Mouse (Mus musculus): ENCODE results near the gene Ubxn6.

The Ubxn6 gene

DNA sequence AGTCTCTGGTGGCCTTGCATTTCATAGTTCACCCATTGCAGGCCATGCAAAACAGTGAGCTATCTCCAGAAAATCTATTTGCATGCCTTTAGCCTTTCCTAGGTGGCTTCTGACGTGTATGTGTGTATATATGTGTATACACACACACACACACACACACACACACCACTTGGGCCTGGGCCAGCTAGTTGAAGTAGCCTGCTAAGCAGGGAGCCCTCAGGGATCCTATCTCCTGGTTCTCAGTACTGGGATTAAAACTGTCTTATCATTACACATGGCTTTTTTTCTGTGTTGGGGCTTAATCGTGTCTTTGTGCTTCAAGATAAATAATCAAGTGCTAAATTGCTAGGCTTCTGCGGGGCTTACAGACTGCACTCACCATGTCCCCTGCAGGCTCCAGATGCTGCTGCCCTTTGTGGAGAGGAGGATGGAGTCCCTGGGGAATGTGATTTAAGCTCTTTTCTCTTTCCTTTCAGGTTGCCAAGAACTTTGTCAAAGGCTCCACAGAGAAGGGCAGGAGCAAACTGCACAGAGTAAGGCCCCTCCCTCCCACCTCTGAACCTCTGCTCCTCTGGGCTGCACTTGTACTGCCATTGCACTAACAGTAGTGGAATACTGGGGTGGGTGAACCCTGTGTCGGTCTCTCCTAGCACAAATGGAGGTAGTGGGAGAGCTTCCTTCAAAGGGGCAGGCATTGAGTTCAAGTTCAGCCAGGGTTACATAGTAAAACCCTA lies 18.7 kb downstream of the Ubxn6 start:
- DNase-seq (ENCODE audit: low spot score), result no peak

DNA sequence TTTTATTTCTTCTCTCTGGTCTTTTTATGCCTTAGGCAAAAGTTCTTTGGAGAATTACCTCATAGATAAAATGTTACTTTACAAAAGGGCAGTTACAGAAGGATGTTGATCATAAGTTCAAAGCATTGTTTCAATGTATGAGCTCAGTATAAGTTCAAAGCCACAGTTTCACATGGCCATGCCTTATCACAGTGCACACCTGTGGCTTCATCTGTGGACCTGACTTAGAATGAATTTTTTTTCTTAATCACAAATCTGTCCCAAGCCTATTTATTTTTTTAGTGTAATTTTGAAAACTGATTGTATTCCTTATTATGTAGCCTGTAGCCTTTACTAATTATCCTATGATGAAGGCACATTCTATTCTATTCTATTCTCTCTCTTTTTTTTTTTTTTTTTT lies 19.9 kb downstream of the Ubxn6 start:
- no peak for DNase-seq (ENCODE audit: low spot score)

DNA sequence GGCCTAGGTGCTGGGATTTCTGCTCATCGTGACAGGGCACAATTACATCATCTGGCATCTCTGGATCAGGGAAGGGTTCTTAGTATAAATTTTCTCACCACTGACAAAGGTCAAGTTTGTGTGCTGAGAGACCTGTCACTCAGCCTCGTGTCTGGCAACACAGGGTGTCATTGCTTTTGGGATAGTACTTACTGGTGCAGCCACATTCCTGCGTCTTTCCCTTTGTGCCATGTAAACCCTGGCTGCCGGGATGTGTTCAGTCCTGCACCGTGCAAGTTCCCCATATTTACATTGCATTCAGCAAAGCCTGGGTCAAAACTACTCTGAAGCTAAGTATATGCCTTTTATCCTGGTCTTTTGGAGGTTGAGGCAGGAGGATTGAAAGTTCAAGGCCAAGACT lies 23.5 kb downstream of the Ubxn6 start:
- DNase-seq (ENCODE audit: low spot score), result no peak

DNA sequence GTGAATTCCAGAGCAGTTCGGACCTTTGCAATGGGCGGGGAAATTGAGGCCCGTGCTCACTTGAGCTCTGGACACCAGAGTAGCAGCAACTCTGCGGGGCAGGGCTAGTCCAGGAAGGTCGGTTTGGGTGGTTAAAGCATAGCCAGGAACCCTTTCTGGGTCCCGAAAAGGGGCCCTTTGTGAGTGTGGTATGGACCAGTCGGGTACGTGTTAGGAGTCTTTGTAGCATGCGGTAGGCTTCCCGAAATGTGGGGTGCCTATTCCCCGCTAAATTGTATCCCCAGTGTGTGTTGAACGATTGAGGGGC lies 34.0 kb downstream of the Ubxn6 start:
- DNase-seq (ENCODE audit: low spot score), result no peak

DNA sequence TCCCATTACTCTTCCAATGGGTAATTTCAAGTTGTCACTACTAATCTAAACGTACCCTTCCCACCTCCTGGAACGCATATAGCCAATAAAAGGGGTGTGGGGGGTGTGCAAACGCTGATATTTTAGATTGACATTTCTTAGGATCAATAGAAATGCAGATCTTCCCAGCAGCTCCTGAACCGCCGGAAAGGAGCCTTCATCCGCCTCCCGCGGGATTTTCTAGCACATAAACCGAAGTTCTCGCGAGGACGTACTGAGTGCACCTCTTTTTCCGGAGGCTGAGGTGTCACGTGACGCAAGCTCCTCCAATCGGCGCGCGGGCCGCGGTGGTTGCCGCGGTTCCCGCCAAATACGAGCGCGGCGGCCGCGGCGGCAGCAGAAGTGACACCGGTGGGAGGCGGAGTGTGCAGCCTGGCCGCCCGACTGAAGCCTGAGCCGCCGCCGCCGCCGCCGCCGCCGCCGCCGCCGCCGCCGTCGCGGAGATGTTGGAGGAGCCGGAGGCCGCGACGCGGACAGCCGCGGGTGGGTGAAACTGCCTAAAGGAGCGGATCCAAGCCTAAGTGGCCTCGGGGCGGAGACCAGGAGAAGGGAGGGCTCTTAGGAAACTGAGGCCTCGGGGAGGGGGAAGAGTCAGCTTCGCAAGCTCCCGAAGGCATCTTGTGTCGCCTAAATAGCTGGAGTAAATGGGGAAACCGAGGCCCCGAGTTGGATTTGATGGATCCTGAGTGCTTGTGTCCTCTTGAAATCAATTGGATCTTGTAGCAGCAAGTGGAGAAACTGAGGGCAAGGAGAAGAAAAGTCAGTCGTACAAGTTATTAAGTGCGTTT lies 34.6 kb downstream of the Ubxn6 start, which contains the start of gene Chaf1a:
Gene Chaf1a, plus strand, starts transcription at position 410 of the 827 bp plus-strand sequence.
- DNase-seq (ENCODE audit: low spot score), result peak; percentile 100

DNA sequence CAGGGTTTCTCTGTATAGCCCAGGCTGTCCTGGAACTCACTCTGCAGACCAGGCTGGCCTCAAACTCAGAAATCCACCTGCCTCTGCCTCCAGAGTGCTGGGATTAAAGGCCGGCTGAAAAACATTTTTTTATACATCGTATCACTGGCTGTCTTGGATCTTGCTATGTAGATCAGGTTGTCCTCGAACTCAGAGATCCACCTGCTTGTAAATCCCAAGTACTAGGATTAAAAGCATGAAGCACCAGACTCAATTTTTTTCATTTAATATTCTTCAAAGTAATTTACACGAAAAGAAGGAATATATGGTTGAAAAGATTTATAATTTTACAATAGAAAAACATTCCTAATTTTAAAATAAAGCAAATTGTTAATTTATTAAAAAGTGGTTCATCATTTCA lies 35.5 kb downstream of the Ubxn6 start:
- DNase-seq (ENCODE audit: low spot score), result no peak

DNA sequence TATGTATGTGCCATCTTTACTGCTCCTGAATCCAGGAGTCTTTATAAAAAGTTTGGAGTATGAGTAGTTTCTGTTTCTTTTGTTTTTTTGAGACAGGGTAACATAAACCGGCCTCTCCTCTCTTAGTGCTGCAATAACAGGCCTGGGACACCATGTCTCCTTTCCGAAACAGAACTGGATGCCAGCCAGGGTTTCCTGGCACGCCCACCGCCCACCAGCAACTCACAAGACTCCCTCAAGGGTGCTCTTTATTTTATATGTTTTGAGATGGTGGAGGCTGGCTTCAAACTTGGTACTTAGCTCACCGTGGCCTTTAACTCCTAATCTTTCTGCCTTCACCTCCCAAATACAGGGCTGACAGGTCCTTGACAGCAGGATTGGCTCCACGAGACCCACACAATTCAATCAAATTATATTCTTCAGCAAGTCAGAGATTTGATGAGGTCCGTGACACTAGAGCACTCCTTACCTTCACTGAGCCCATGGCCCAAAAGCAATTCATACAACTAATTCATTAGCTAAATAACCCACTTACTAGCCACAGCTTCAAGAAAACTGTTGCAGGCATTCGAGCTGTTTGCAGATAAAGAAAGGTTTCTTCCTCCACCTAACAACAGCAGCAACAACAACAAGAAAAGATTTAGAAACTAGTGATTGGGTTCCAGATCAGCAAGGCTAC lies 36.1 kb downstream of the Ubxn6 start:
- no peak for DNase-seq (ENCODE audit: low spot score)

DNA sequence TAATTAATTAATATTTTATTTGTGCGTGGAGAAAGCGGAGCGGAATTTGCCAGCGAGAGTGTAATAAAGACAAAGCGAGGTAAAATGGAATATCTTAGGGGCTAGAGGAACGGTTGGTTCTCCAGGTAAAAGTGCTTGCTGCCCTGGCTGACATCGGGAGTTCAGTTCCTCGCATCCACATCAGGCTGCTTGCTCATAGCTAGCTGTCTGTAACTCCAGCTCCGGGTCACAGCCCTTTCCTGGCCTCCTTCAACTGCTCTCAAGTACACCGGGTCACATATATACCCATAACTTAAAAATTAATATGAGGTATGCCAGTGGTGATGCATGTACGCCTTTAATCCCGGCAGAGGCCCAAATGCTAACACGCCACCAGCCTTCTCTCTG lies 37.9 kb downstream of the Ubxn6 start:
- no peak for DNase-seq (ENCODE audit: low spot score)

DNA sequence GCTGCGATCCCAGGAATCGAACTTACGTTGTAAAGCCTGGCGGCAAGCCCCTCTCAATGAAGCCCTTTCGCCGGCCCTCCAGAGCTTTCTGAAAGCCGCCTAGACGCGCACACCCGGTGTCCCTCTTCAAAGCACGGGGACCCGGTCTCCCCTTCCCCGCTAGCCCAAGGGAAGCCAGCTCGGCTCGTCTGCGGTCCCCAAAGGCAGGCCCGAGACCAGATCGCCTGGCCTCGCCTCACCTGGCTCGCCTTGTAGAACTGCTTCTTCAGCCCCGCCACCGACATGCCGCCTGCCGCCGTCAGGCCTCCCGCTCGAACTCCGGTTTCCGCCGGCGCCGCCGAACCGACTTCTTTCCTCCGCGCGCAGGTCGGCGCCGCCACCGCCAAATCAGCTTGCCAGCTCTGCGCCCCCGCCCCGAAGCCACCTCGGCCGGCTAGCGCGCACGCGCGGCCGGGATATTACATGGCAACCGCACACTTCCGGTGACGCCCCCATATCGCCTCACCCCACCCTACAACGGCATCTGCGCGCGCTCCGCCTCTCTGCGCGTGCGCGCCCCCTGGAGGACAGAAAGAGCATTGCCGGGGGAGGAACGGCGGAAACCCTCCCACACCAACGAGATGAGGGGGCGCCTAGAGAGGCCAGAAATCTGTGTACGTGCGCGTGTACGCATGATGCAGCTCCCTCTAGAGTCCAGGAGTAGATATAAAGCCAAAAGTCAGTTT lies 38.5 kb downstream of the Ubxn6 start, which contains the start of gene Sh3gl1:
Gene Sh3gl1, minus strand, starts transcription at position 460 of the 725 bp plus-strand sequence.
- DNase-seq (ENCODE audit: low spot score), result peak; percentile 97

DNA sequence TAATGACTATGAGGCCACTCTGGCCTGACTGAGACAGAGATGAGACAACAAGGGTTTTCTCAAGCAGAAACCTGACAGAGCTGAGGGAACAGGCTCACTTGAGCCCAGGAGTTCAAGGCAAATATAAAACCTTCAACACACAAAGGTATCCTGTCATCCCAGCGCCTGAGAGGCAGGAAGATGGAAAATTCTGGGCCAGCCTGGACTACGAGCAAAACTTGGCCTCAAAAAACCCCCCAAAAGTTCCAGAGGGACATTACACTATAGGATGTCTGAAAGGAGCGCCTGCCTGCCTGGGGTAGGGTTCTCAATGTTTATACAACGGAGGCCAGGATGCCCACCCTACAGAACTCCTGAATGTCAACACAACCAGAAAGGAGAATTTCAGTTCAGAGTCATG lies 39.6 kb downstream of the Ubxn6 start:
- no peak for DNase-seq (ENCODE audit: low spot score)

DNA sequence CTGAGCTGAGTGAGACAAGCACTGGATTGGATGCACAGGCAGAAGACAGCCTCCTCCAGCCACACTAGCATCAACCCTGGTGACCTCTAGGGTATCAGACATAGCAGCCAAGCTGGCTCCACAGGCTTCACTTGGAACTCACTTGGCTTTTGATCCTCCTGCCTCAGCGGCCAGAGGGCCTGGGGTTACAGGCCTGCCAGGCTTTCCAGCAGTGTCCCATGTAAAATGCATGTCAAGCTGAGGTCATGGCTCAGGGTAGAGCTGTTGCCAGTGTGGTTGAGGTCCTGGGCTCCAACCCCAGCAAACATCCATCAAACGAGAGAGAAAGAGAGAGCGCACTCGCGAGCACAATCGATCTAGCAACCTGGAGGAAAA lies 40.1 kb downstream of the Ubxn6 start:
- no peak for DNase-seq (ENCODE audit: low spot score)

DNA sequence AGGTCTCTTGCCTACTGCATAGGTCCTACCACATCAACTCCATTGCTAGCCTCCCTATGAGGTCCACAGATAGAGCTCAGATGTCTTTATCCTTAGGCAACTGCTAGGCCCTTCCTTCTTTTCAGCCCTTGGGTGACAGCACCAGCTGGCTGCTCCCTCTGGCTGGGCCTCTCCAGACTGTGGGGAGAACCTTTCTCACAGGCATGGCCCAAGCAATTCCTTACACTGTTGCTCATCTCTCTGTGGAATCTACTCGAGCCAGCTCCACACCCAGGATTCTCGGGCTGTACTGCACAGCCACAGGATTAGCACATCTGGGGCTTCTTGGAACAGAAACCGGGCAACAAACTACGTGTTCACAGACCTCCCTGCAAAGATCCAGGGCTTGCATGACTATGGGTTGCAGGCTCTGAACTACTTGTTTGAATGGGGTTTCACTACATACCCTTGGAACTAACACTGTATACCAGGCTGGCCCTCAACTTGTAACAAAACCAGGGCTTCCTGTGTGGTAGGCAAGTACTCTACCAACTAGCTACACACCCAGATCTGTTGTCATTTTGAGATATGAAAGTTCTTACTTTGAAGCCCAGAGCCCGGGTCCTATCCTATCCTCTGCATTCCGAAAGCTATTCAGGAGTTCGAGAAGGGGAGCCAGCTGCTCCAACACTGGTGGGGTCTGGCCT lies 40.6 kb downstream of the Ubxn6 start:
- no peak for DNase-seq (ENCODE audit: low spot score)

DNA sequence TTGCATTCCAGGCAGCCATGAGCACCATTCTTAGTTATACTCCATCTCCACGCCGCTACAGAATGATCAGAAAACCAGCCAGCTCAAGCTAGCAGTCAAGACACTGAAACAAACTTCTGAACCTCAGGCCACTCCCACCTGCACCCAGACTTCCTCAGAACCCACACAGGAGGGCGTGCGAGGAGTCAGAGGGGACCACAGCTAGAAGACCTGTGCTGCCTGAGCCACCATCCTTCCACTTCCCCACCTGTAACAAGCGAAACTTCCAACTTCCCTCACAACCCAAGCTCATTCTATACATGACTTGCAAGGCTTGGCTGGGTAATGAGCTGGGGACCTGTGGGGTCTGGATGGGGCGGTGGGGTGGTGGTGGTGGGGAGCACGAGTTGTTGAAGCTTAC lies 42.0 kb downstream of the Ubxn6 start:
- DNase-seq (ENCODE audit: low spot score), result no peak

DNA sequence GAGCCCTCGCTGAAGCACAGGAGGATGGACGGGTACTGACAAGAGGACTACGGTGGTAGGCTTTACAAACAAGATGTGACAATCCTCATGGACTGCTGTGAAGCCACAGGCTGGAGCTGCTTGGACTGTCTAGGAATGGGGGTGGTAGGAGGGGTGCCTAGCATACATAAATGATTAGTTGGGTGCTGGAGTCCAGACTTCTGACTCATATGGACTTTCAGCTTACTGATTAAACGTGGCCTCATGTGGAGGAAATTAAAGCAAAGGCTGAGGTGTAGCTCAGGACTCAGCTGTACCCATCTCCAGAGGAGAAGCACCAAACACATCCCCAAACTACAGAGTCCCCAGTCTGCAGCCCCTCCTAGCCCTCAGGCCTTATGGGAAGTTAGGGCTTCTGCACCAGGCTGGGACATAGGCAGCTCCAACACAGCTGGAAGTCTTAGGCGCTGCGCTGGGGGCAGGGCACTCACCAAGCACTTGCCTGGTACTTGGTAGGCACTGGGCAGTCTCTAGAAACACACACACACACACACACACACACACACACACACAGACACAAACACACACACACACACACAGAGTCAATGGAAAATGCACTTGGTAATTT lies 42.6 kb downstream of the Ubxn6 start:
- no peak for DNase-seq (ENCODE audit: low spot score)

DNA sequence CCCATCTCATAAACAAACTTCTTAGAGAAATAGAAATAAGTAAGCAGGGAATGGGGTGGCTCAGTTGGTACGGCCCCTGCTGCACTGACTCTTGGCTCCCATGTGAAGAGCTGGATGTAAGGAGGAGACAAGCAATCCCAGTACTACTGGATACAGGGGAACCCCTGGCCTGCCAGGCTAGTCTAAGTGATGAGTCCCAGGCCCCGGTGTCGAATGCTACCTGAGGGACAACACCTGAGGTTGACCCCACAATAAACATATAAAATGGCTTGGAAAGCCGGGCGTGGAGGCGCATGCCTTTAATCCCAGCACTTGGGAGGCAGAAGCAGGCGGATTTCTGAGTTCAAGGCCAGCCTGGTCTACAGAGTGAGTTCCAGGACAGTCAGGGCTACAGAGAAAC lies 43.4 kb downstream of the Ubxn6 start:
- no peak for DNase-seq (ENCODE audit: low spot score)

DNA sequence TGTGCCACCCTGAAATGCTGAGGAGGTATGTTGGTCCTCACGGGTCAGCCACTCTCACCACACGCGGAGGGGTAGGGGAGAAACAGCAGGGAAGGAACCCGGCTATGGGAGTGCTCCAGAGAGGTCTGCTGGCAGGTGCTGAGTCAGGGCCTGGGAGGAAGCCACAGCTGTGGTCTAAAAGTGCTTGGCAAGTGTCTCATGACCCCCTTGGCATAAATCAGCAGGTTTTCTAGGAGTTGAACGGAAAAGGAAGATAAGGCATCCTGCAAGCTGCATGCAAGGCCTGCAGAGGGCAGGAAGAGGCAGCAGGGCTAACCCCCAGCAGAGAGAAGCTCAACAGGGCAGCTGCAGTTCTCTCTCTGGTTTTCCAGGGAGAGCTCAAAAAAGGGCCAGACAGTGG lies 43.9 kb downstream of the Ubxn6 start:
- DNase-seq (ENCODE audit: low spot score), result no peak

DNA sequence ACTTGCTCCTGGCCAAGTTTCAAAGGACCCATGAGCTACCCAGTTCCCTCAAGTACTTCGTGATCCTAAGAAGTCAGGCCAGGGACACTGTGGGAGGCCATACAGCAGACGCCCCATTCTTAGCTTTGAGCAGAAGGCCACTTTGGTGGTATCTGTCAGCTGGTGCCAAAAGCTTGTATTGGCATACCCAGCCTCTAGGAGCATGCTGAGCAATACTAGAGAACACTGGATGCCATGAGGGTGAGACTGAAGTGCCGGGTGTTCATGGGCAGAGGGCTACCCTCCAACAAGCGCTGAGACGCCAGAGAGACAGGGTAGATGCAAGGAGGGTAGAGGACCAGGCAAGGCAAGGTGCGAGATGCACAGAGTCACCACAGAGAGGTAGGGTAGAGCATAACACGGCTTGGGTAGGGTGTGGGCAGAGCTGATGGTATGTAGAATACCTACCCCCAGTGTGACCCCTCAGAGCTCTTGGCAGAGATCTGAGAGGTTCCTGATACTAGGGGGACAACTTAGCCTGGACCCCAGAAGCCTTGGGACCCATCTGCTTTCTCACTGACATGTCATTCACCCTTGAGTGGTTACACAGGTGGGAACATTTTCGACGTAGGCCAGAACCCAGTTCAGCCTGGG lies 44.5 kb downstream of the Ubxn6 start:
- no peak for DNase-seq (ENCODE audit: low spot score)

DNA sequence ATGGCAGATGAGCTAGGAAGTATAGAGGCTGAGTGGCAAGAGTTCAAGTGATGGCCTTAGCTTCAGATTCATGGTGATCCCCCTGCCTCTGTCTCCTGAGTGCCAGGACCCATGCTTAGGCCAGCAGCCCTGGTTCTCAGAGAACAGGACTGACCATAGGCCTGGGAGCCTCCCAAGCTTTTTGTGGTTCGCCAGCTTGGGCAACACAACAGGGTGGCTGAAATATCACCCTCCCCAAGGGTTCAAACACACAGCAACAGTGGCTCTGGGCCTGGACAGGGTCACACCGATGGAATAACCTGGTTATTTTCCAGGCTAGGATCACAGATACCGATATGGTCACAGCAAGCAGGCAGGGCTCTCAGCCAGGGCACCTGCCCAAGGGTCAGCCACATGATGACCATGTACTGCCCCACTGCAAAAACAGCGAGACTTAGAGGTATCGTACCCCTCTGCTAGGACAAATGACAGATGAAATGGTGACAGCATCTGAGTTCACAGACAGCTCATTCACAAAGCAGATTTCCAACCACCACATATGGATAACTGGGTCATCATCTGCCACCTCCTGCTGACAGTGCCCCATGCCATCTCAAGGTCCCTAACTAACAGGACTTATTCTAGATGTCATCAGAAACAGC lies 46.9 kb downstream of the Ubxn6 start:
- no peak for DNase-seq (ENCODE audit: low spot score)

DNA sequence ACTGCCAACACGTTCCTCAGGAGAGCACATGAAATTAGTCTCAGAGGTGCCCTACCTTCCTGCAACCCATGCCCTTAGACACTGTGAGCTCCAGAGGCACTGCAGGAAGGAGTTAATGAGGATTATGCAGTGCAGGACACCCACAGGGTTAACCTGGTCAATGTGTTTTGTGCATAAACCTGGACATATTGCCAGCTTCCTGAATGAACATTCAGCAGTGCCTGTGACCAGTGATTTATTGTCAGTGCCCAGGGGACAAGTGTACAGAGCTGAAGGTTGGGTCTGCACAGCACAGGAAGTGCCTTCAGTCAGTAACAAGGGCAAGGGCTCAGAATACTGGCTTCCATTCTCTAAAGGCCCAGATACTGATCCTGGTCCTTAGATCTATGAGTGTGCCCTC lies 47.9 kb downstream of the Ubxn6 start:
- DNase-seq (ENCODE audit: low spot score), result no peak

DNA sequence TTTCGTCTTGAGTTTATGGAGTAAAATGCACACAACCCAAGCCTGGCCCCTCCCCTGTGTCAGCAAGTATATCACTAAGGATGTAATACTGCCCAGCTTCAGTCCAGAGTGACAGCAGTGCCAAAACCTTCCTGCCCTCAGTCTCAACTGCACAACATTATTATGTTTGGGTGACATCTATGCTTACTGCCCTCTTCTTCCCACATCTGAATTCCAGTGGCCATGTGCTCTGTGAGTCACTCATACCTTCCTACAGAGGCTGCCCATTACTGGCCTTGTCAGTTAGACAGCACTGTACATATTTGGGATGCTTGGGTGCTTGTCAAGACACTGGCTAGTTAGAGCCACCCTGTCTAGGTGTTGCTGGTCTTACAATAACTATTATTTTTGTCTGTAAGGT lies 48.5 kb downstream of the Ubxn6 start:
- no peak for DNase-seq (ENCODE audit: low spot score)

All from embryo, embryonic 10.5 days (tissue).